Mouse (Mus musculus) thymus, postnatal 36 days (tissue): ENCODE results near the gene Spag6.

Experiments
- DNase-seq, 2 experiments: peaks; one replicate each; pipeline ENCODE4 v3.0.0; 2022; ENCODE audit warnings: mixed read lengths in 2 of 2

Spag6 gene

DNA sequence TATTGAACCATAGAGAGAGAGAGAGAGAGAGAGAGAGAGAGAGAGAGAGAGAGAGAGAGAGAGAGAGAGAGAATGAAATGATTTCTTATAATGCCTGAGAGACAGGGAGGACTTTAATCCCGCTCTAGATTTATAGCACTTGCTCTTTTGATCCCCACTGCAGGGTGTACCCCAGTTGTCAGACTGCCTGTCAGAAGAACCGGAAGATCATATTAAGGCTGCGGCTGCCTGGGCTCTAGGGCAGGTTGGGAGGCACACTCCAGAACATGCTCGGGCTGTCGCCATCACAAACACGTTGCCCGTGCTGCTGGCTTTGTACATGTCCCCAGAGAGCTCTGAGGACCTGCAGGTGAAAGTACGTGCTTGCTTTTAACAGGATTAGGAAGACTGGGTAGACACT, 43.2 kb downstream of the Spag6 start:
- DNase-seq, result no peak

DNA sequence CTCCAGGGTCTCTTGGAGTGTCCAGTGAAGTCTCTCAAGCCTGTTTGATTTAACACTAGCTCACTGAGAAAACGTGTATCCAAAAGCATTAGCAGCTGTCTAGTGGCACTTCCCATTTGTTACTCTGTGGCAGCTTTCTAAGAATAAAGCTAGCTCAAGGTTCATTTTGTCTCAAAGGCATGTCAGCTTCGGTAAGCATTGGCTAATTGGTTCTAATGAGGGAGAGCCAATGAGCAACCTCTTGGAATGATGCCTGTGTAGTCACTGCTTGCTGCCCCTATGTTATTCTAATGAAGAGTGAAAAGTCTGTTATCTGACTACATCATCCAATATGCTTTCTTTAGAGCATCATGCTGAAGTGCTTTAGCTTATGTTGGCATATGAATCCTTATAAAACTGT, 45.4 kb downstream of the Spag6 start:
- DNase-seq, result no peak

DNA sequence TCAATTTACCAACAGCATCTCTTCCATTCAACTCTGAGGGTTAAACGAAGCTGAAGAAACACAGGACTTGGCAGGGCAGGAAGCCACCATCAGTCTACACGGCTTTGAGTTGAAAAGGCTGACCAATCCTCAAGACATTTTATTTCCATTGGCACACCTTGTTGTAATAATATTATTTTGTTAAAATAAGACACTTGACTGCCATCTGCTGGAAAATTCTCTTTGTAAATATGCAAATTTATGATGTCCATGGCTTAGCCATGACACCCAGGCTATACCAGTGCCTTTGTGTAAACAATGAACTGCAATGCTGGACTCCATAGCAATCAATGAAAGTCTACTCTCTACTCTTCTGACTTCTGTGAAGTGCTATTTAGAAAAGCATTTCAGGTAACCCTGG, 62.3 kb downstream of the Spag6 start:
- DNase-seq, result no peak

GRCm38 (mm10) chr2:18764846-18765245, 71.0 kb downstream of the Spag6 start:
- DNase-seq, result no peak

- DNase-seq, result peak; percentile 10 to 11
Observed at GRCm38 (mm10) chr2:18765481-18766249, 71.8 kb downstream of the Spag6 start.

GRCm38 (mm10) chr2:18766441-18766820, 72.6 kb downstream of the Spag6 start:
- no peak for DNase-seq

- peak; percentile 78 to 81 for DNase-seq
Observed at GRCm38 (mm10) chr2:18766821-18767541, 73.1 kb downstream of the Spag6 start.

DNA sequence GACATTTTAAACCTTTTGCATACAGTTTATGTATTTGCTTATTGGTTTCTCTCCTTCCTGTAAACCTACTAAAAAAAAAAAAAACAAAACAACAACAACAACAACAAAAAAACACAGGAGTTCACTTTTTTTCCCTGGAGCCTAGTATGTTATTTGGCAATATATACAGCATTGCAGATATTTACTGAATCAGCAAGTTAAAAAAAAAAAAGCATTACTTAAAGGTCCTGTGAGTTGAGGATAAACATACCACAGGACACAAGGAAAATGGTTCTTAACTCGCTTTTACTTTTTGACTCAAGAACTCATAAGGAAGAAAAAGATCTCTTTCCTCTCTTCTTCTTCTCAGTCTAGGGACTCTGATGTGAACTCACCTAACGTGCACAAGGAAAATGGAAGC, 74.6 kb downstream of the Spag6 start:
- DNase-seq, result no peak

DNA sequence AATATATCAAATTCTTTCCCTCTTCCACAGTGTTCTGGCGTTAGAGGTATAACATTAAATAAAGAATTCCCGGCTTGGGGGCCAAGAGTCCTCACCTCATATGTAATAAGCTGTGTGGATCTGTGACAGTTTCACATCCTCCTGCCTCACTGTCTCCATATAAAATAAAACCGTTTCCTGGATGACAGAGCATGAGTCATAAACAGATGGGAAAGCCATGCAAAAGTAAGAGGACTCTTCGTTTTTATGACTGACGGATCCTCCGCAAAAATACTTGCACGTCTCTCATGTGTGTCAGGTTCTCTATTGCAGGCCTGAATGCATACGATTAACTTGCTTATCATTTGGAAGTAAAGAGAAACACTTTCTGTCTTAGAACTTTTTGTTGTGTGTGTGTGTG, 78.6 kb downstream of the Spag6 start:
- no peak for DNase-seq

DNA sequence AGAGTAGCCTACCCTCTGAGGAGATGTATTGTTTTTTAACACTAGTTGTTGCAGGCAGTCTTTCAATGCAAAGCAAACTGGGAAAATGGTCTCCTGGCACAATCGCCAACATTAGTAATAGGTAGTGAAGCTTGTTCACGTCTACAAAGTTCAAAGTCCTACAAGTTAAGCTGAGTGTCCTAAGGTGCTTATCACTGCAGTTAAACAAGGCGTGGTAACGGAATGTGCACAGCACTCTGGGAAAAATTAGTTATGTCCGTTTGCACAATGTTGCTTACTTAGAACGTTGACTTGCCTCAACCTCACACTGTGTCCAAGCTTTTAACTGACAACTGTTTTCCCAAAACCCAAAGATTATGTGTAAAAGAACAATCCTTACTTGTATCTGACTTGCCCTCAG, 80.5 kb downstream of the Spag6 start:
- DNase-seq, result no peak

DNA sequence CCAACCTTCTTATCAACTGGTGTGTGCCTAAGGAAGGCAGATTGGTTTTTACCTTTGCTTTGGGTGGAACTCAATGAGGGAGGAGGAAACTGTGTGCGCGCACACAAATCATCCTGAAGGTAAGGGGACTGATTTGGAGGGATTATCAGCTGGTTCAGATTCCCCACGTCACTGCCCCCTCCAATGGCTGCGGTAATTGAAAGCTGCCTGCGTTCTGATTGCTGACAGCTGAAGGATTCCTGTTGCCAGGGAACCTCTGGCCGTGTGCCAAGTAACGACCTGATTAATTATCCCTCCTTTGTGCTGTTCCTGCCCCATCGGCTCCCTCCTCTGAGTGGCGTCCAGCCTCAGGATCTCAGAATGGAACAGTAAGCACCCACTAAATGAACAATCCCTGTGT, 84.4 kb downstream of the Spag6 start:
- no peak for DNase-seq

DNA sequence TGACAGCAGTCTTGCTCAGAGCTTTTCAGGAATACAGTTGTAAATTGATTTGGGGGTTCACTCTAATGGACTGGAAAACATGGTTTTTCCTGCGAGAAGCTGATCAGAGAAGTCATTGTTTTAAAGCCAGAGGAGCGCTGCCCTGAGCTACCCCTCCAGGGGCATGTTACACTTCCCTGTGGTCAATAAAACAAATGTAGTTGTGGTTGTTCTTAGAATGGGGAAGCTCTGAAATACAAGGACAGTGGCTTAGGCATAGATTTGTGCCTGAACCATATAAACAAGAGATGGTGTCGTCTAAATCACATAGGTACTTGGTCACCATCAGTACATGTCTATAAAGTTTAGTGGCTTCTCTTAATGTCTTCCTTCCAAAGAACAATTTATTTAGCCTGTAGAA, 86.0 kb downstream of the Spag6 start:
- no peak for DNase-seq

- DNase-seq, result no peak
Observed at GRCm38 (mm10) chr2:18781296-18781695, 87.5 kb downstream of the Spag6 start.

- no peak for DNase-seq
Observed at GRCm38 (mm10) chr2:18794261-18794660, 100.4 kb downstream of the Spag6 start.

DNA sequence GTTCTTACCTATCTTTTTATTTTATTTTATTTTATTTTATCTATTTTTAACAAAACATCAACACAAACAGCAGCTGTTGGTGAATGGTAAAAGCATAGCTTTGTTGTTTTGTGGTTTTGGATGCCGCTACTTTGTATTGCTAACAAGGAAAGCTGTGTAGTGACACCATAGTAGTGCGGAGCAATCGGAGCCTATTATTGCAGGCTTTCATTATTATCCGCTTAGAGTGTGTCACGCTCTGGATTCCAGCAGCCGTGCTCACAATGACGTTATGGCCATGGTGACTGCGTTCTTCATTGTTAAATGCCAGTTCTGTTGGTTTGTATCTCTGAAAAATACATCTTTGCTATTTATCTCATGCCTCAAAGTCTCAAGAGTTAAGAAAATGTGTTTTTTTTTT, 103.9 kb downstream of the Spag6 start:
- no peak for DNase-seq

- no peak for DNase-seq
Observed at GRCm38 (mm10) chr2:18799265-18799965, 105.6 kb downstream of the Spag6 start.
